Mouse (Mus musculus): ENCODE measurements around the gene Usp6nl. TPM values are rescaled to one million over a fixed set of nuclear protein-coding genes. Genes with fewer than 3 reads are reported as not detected.
A peak's percentile ranks its signal among the peaks of the same experiment; 100 is the strongest.

Gene Usp6nl
- polyA plus RNA-seq, 1 experiment from 2014 or later = 8.4 TPM

GRCm38 (mm10) chr2:6398826-6399225, 76.4 kb downstream of the Usp6nl start:
- H3K9me3 ChIP-seq (ENCODE audit: control insufficient read depth, low read length) = no peaks in the 10 kb centered on the region
- H3K4me2 ChIP-seq (ENCODE audit: low read depth, low read length) = no peak overlapping the region
- no peak overlapping the region for H3K9ac ChIP-seq (ENCODE audit: low read depth, low read length)
- WGBS = 65% methylated on average over 6 of the region's 6 CpGs
- peaks cover 14% of the 10 kb centered on the region for H3K4me1 ChIP-seq (ENCODE audit: control insufficient read depth, insufficient read depth, low read length)
- H3K27ac ChIP-seq (ENCODE audit: low read length) = no peak overlapping the region
- no peak for ATAC-seq
- no peaks in the 10 kb centered on the region for H3K36me3 ChIP-seq (ENCODE audit: control insufficient read depth, insufficient read depth, low read length)
- no peak overlapping the region for H3K4me3 ChIP-seq (ENCODE audit: low read length)
- H3K27me3 ChIP-seq (replicated peaks; ENCODE audit: control insufficient read depth, insufficient read depth, low read length) = no peaks in the 10 kb centered on the region

- H3K4me3 ChIP-seq (ENCODE audit: low read length) = no peak overlapping the region
- H3K4me2 ChIP-seq (ENCODE audit: low read depth, low read length) = no peak overlapping the region
- H3K27ac ChIP-seq (ENCODE audit: low read length) = no peak overlapping the region
- WGBS = 84% methylated on average over 10 of the region's 10 CpGs
- no peaks in the 10 kb centered on the region for H3K36me3 ChIP-seq (ENCODE audit: control insufficient read depth, insufficient read depth, low read length)
- H3K9ac ChIP-seq (ENCODE audit: low read depth, low read length) = no peak overlapping the region
- no peaks in the 10 kb centered on the region for H3K9me3 ChIP-seq (ENCODE audit: control insufficient read depth, low read length)
- ATAC-seq = no peak
- peaks cover 18% of the 10 kb centered on the region for H3K4me1 ChIP-seq (ENCODE audit: control insufficient read depth, insufficient read depth, low read length)
- H3K27me3 ChIP-seq (replicated peaks; ENCODE audit: control insufficient read depth, insufficient read depth, low read length) = no peaks in the 10 kb centered on the region
Observed at GRCm38 (mm10) chr2:6401039-6401438, 78.6 kb downstream of the Usp6nl start.

GRCm38 (mm10) chr2:6403375-6403774, 80.9 kb downstream of the Usp6nl start:
- no peaks in the 10 kb centered on the region for H3K36me3 ChIP-seq (ENCODE audit: control insufficient read depth, insufficient read depth, low read length)
- H3K9me3 ChIP-seq (ENCODE audit: control insufficient read depth, low read length) = no peaks in the 10 kb centered on the region
- no peak overlapping the region for H3K27ac ChIP-seq (ENCODE audit: low read length)
- peak; percentile 72 for ATAC-seq
- H3K4me3 ChIP-seq (ENCODE audit: low read length) = no peak overlapping the region
- 13% methylated on average over 11 of the region's 11 CpGs for WGBS
- H3K4me1 ChIP-seq (ENCODE audit: control insufficient read depth, insufficient read depth, low read length) = peaks cover 12% of the 10 kb centered on the region
- no peak overlapping the region for H3K4me2 ChIP-seq (ENCODE audit: low read depth, low read length)
- H3K27me3 ChIP-seq (replicated peaks; ENCODE audit: control insufficient read depth, insufficient read depth, low read length) = no peaks in the 10 kb centered on the region
- no peak overlapping the region for H3K9ac ChIP-seq (ENCODE audit: low read depth, low read length)

GRCm38 (mm10) chr2:6403991-6404390, 81.5 kb downstream of the Usp6nl start:
- no peaks in the 10 kb centered on the region for H3K36me3 ChIP-seq (ENCODE audit: control insufficient read depth, insufficient read depth, low read length)
- ATAC-seq = no peak

GRCm38 (mm10) chr2:6404627-6405026, 82.2 kb downstream of the Usp6nl start:
- WGBS = 68% methylated on average over 7 of the region's 7 CpGs
- Histone ChIP-seq H3K4me3 (ENCODE audit: low read length) (no peak overlapping the region), H3K4me2 (ENCODE audit: low read depth, low read length) (no peak overlapping the region), H3K9me3 (ENCODE audit: control insufficient read depth, low read length) (no peaks in the 10 kb centered on the region), H3K27me3 (replicated peaks; ENCODE audit: control insufficient read depth, insufficient read depth, low read length) (no peaks in the 10 kb centered on the region), H3K36me3 (ENCODE audit: control insufficient read depth, insufficient read depth, low read length) (no peaks in the 10 kb centered on the region), H3K27ac (ENCODE audit: low read length) (no peak overlapping the region), H3K9ac (ENCODE audit: low read depth, low read length) (no peak overlapping the region), H3K4me1 (ENCODE audit: control insufficient read depth, insufficient read depth, low read length) (peaks cover 12% of the 10 kb centered on the region)
- no peak for ATAC-seq

More at GRCm38 (mm10) chr2:6403991-6404390, 81.5 kb downstream of the Usp6nl start:
- no peaks in the 10 kb centered on the region for H3K9me3 ChIP-seq (ENCODE audit: control insufficient read depth, low read length)
- no peaks in the 10 kb centered on the region for H3K27me3 ChIP-seq (replicated peaks; ENCODE audit: control insufficient read depth, insufficient read depth, low read length)
- no peak overlapping the region for H3K4me3 ChIP-seq (ENCODE audit: low read length)
- H3K4me2 ChIP-seq (ENCODE audit: low read depth, low read length) = no peak overlapping the region
- 61% methylated on average over 3 of the region's 3 CpGs for WGBS
- peaks cover 12% of the 10 kb centered on the region for H3K4me1 ChIP-seq (ENCODE audit: control insufficient read depth, insufficient read depth, low read length)
- no peak overlapping the region for H3K27ac ChIP-seq (ENCODE audit: low read length)
- no peak overlapping the region for H3K9ac ChIP-seq (ENCODE audit: low read depth, low read length)

- no peak overlapping the region for H3K4me3 ChIP-seq (ENCODE audit: low read length)
- no peak overlapping the region for H3K4me2 ChIP-seq (ENCODE audit: low read depth, low read length)
- no peak overlapping the region for H3K9ac ChIP-seq (ENCODE audit: low read depth, low read length)
- 39% methylated on average over 10 of the region's 10 CpGs for WGBS
- H3K27me3 ChIP-seq (replicated peaks; ENCODE audit: control insufficient read depth, insufficient read depth, low read length) = no peaks in the 10 kb centered on the region
- H3K9me3 ChIP-seq (ENCODE audit: control insufficient read depth, low read length) = no peaks in the 10 kb centered on the region
- ATAC-seq = peak; percentile 66
- H3K4me1 ChIP-seq (ENCODE audit: control insufficient read depth, insufficient read depth, low read length) = peaks cover 12% of the 10 kb centered on the region
- H3K36me3 ChIP-seq (ENCODE audit: control insufficient read depth, insufficient read depth, low read length) = no peaks in the 10 kb centered on the region
- no peak overlapping the region for H3K27ac ChIP-seq (ENCODE audit: low read length)
Observed at GRCm38 (mm10) chr2:6405059-6406033, 82.9 kb downstream of the Usp6nl start.

GRCm38 (mm10) chr2:6407711-6408110, 85.2 kb downstream of the Usp6nl start:
- H3K4me3 ChIP-seq (ENCODE audit: low read length) = no peak overlapping the region
- H3K36me3 ChIP-seq (ENCODE audit: control insufficient read depth, insufficient read depth, low read length) = no peaks in the 10 kb centered on the region
- no peaks in the 10 kb centered on the region for H3K27me3 ChIP-seq (replicated peaks; ENCODE audit: control insufficient read depth, insufficient read depth, low read length)
- peak; percentile 92 for ATAC-seq
- H3K4me2 ChIP-seq (ENCODE audit: low read depth, low read length) = peak overlapping the region; percentile 22; the same call in 1 of the 2 replicates
- peaks cover 12% of the 10 kb centered on the region for H3K4me1 ChIP-seq (ENCODE audit: control insufficient read depth, insufficient read depth, low read length)
- H3K9me3 ChIP-seq (ENCODE audit: control insufficient read depth, low read length) = no peaks in the 10 kb centered on the region
- 50% methylated on average over 1 of the region's 1 CpGs for WGBS
- H3K9ac ChIP-seq (ENCODE audit: low read depth, low read length) = no peak overlapping the region
- peak overlapping the region; percentile 92 for H3K27ac ChIP-seq (ENCODE audit: low read length)

- Histone ChIP-seq H3K9ac (ENCODE audit: low read depth, low read length) (no peak overlapping the region), H3K4me3 (ENCODE audit: low read length) (no peak overlapping the region), H3K4me1 (ENCODE audit: control insufficient read depth, insufficient read depth, low read length) (no peaks in the 10 kb centered on the region), H3K36me3 (ENCODE audit: control insufficient read depth, insufficient read depth, low read length) (0 out of 2 replicates have a peak, but pooled peaks cover 3% of the 10 kb centered on the region), H3K27ac (ENCODE audit: low read length) (no peak overlapping the region), H3K4me2 (ENCODE audit: low read depth, low read length) (no peak overlapping the region), H3K27me3 (replicated peaks; ENCODE audit: control insufficient read depth, insufficient read depth, low read length) (no peaks in the 10 kb centered on the region), H3K9me3 (ENCODE audit: control insufficient read depth, low read length) (no peaks in the 10 kb centered on the region)
- ATAC-seq = no peak
- WGBS = 69% methylated on average over 1 of the region's 1 CpGs
Observed at GRCm38 (mm10) chr2:6412645-6413044, 90.2 kb downstream of the Usp6nl start.

GRCm38 (mm10) chr2:6413723-6414122, 91.3 kb downstream of the Usp6nl start:
- H3K4me3 ChIP-seq (ENCODE audit: low read length) = no peak overlapping the region
- no peak overlapping the region for H3K27ac ChIP-seq (ENCODE audit: low read length)
- H3K4me1 ChIP-seq (ENCODE audit: control insufficient read depth, insufficient read depth, low read length) = no peaks in the 10 kb centered on the region
- no peaks in the 10 kb centered on the region for H3K27me3 ChIP-seq (replicated peaks; ENCODE audit: control insufficient read depth, insufficient read depth, low read length)
- 78% methylated on average over 2 of the region's 2 CpGs for WGBS
- no peak overlapping the region for H3K9ac ChIP-seq (ENCODE audit: low read depth, low read length)
- H3K36me3 ChIP-seq (ENCODE audit: control insufficient read depth, insufficient read depth, low read length) = 0 out of 2 replicates have a peak, but pooled peaks cover 3% of the 10 kb centered on the region
- H3K9me3 ChIP-seq (ENCODE audit: control insufficient read depth, low read length) = no peaks in the 10 kb centered on the region
- H3K4me2 ChIP-seq (ENCODE audit: low read depth, low read length) = no peak overlapping the region
- no peak for ATAC-seq
